Mouse (Mus musculus) left cerebral cortex, postnatal 14 days (tissue): ENCODE measurements around the gene Olfr1394. TPM values are rescaled to one million over a fixed set of nuclear protein-coding genes. Genes with fewer than 3 reads are reported as not detected.

Experiments
- total RNA-seq, 2 experiments: library from RNA; stranded (reverse); gene quantifications; 2 replicates each; pipeline ENCODE4 v1.2.3; 2021

Gene Olfr1394
- total RNA-seq, 2 experiments from 2014 or later = not detected

Other genes starting within 250 kb of the Olfr1394 start
- under 1 TPM in 1 of 2 experiments, not detected in 1; 0.70 TPM for gene Psme2b, start 208.2 kb upstream of the Olfr1394 start, total RNA-seq
- not detected for gene Olfr56, start 175.5 kb upstream of the Olfr1394 start, total RNA-seq
- 1 to 10 TPM in 1 of 2 experiments, under 1 TPM in 1; 0.94 to 1.1 TPM for gene 9930111J21Rik1, start 175.0 kb upstream of the Olfr1394 start, total RNA-seq
- under 1 TPM in 1 of 2 experiments, not detected in 1; 0.06 TPM for gene Gm12185, start 162.2 kb upstream of the Olfr1394 start, total RNA-seq
- gene Tgtp1, start 160.2 kb upstream of the Olfr1394 start, total RNA-seq = not detected
- 1 to 10 TPM; 1.6 TPM for gene 9930111J21Rik2, start 103.1 kb upstream of the Olfr1394 start, total RNA-seq
- under 1 TPM in 1 of 2 experiments, not detected in 1; 0.17 TPM for gene Tgtp2, start 90.2 kb upstream of the Olfr1394 start, total RNA-seq
- under 1 TPM; 0.57 to 0.62 TPM for gene Ifi47, start 77.8 kb upstream of the Olfr1394 start, total RNA-seq
- not detected for gene Olfr1396, start 39.5 kb upstream of the Olfr1394 start, total RNA-seq
- not detected for gene Olfr1395, start 12.1 kb upstream of the Olfr1394 start, total RNA-seq
- under 1 TPM; 0.17 to 0.22 TPM for gene Btnl9, start 32.8 kb downstream of the Olfr1394 start, total RNA-seq
- 10 to 100 TPM; 36.9 to 39.5 TPM for gene Zfp62, start 48.9 kb downstream of the Olfr1394 start, total RNA-seq
- gene Mgat1, start 89.8 kb downstream of the Olfr1394 start, total RNA-seq = 10 to 100 TPM; 57.8 to 72.4 TPM
- under 1 TPM in 1 of 2 experiments, not detected in 1; 0.13 TPM for gene Olfr1393, start 123.9 kb downstream of the Olfr1394 start, total RNA-seq
- under 1 TPM in 1 of 2 experiments, not detected in 1; 0.19 TPM for gene Olfr1392, start 130.9 kb downstream of the Olfr1394 start, total RNA-seq
- not detected for gene Olfr10, start 150.4 kb downstream of the Olfr1394 start, total RNA-seq
- not detected for gene Olfr1391, start 168.4 kb downstream of the Olfr1394 start, total RNA-seq
- not detected for gene Olfr1390, start 180.8 kb downstream of the Olfr1394 start, total RNA-seq